Mouse (Mus musculus) bone marrow, adult 2 months (tissue): Measurements from ENCODE around the gene Fgfr2.

Source experiments
- CTCF ChIP-seq: fragments of 200-500 bp; IDR thresholded peaks from 2 replicates; pipeline ENCODE4 v1.5.1; 2011; ENCODE audit warnings: low read length, control low read depth; ENCODE audit not compliant: control insufficient read depth, insufficient read depth
- POLR2A ChIP-seq: fragments of 200-500 bp; IDR thresholded peaks from 2 replicates; pipeline ENCODE4 v1.6.1; 2011; ENCODE audit warnings: low read depth, mild to moderate bottlenecking, control low read depth, low read length, borderline replicate concordance; ENCODE audit not compliant: control insufficient read depth

- TF ChIP-seq CTCF (no peak), POLR2A (no peak)
These were observed 950.9 kb downstream of the Fgfr2 start for GRCm38 (mm10) chr7:132172220-132172619.
